Comparison of ENCODE assay signal across 8 mouse cellular contexts in genomic region chr13:111805738-111806722, GRCm38 (mm10). TPM values are rescaled to one million over a fixed set of nuclear protein-coding genes. Genes with fewer than 3 reads are reported as not detected.
A peak's percentile ranks its signal among the peaks of the same experiment; 100 is the strongest.
DNase-seq lines count a peak whose midpoint lies in the region; ATAC-seq and TF ChIP-seq lines count a peak whose summit lies in the region.

No protein-coding gene starts in this region.

- H3K27ac ChIP-seq in hindbrain, embryonic 13.5 days = no peak overlapping the region
- H3K27ac ChIP-seq in hindbrain, embryonic 12.5 days = no peak overlapping the region
- H3K27ac ChIP-seq in ES-E14 (ENCODE audit: insufficient read depth, low read depth, low read length, poor library complexity, severe bottlenecking) = no peak overlapping the region
- H3K27ac ChIP-seq in forebrain, embryonic 16.5 days (ENCODE audit: low read length) = no peak overlapping the region

- no peak overlapping the region for H3K9ac ChIP-seq in hindbrain, embryonic 13.5 days
- H3K9ac ChIP-seq in hindbrain, embryonic 12.5 days = no peak overlapping the region
- no peak overlapping the region for H3K9ac ChIP-seq in ES-E14 (ENCODE audit: insufficient read depth, low read depth, low read length, poor library complexity, severe bottlenecking)
- 0 out of 2 replicates have a peak overlapping the region, but pooled peaks have one; percentile 9 for H3K9ac ChIP-seq in forebrain, embryonic 16.5 days (replicated peaks; ENCODE audit: low read depth, low read length)

- H3K4me3 ChIP-seq in hindbrain, embryonic 13.5 days = peak overlapping the region; percentile 86; the same call in 1 of the 2 replicates
- H3K4me3 ChIP-seq in hindbrain, embryonic 12.5 days = no peak overlapping the region
- no peak overlapping the region for H3K4me3 ChIP-seq in ES-E14 (ENCODE audit: insufficient read depth in 1 of 2, low read depth in 1 of 2, low read length in 2 of 2, poor library complexity in 1 of 2, severe bottlenecking in 1 of 2)
- no peak overlapping the region for H3K4me3 ChIP-seq in forebrain, embryonic 16.5 days (replicated peaks; ENCODE audit: low read length)

- 0 out of 2 replicates have a peak, but pooled peaks cover 3% of the 10 kb centered on the region for H3K27me3 ChIP-seq in hindbrain, embryonic 13.5 days
- peaks cover 5% of the 10 kb centered on the region; the same call in 1 of the 2 replicates for H3K27me3 ChIP-seq in hindbrain, embryonic 12.5 days
- H3K27me3 ChIP-seq in forebrain, embryonic 16.5 days (replicated peaks; ENCODE audit: control insufficient read depth, insufficient read depth, low read length) = no peaks in the 10 kb centered on the region

- no peaks in the 10 kb centered on the region for H3K9me3 ChIP-seq in hindbrain, embryonic 13.5 days
- H3K9me3 ChIP-seq in hindbrain, embryonic 12.5 days (replicated peaks) = no peaks in the 10 kb centered on the region
- H3K9me3 ChIP-seq in ES-E14 (ENCODE audit: control insufficient read depth, insufficient read depth, low read depth, low read length) = no peaks in the 10 kb centered on the region
- H3K9me3 ChIP-seq in forebrain, embryonic 16.5 days (ENCODE audit: control insufficient read depth, low read length) = no peaks in the 10 kb centered on the region

- 59% methylated on average over 15 of the region's 15 CpGs for whole genome bisulfite sequencing in hindbrain, embryonic 13.5 days
- 59% methylated on average over 15 of the region's 15 CpGs for WGBS in hindbrain, embryonic 12.5 days
- 51% methylated on average over 15 of the region's 15 CpGs for WGBS in forebrain, embryonic 16.5 days

- no peaks in the 10 kb centered on the region for H3K36me3 ChIP-seq in hindbrain, embryonic 13.5 days
- H3K36me3 ChIP-seq in hindbrain, embryonic 12.5 days = no peaks in the 10 kb centered on the region
- no peaks in the 10 kb centered on the region for H3K36me3 ChIP-seq in ES-E14 (ENCODE audit: control insufficient read depth, insufficient read depth, low read length, poor library complexity, severe bottlenecking)
- H3K36me3 ChIP-seq in forebrain, embryonic 16.5 days (ENCODE audit: control insufficient read depth, insufficient read depth) = no peaks in the 10 kb centered on the region

- peaks cover 59% of the 10 kb centered on the region for H3K4me1 ChIP-seq in hindbrain, embryonic 13.5 days (replicated peaks)
- H3K4me1 ChIP-seq in hindbrain, embryonic 12.5 days = peaks cover 43% of the 10 kb centered on the region
- peaks cover 7 to 11% of the 10 kb centered on the region in 2 experiments for H3K4me1 ChIP-seq in ES-E14 (ENCODE audit: control insufficient read depth in 2 of 2, insufficient read depth in 2 of 2, low read length in 2 of 2, poor library complexity in 1 of 2)
- peaks cover 23% of the 10 kb centered on the region for H3K4me1 ChIP-seq in forebrain, embryonic 16.5 days (replicated peaks; ENCODE audit: control insufficient read depth, insufficient read depth, low read length)

- peak overlapping the region; percentile 71 for H3K4me2 ChIP-seq in hindbrain, embryonic 13.5 days
- H3K4me2 ChIP-seq in hindbrain, embryonic 12.5 days (replicated peaks) = no peak overlapping the region
- peak overlapping the region; percentile 21; the same call in 1 of the 2 replicates for H3K4me2 ChIP-seq in forebrain, embryonic 16.5 days (ENCODE audit: low read length)

- DNase-seq in ES-E14 (ENCODE audit: low read depth, low spot score) = no peak
- no peak for DNase-seq in urinary bladder, postnatal 10 days (ENCODE audit: low spot score)
- DNase-seq in adrenal gland, adult 2 months = no peak
- no peak for DNase-seq in testis, postnatal 14 days (ENCODE audit: low spot score)

- no peak for ATAC-seq in hindbrain, embryonic 13.5 days (ENCODE audit: low FRiP score)
- ATAC-seq in hindbrain, embryonic 12.5 days (ENCODE audit: low FRiP score) = no peak
- no peak for ATAC-seq in forebrain, embryonic 16.5 days
- peak; percentile 26; the same call in 1 of the 2 replicates for ATAC-seq in megakaryocyte, adult 5-6 weeks (ENCODE audit: poor library complexity, severe bottlenecking)

- in situ Hi-C loops in ES-E14 (cut with MboI; ENCODE audit: low sequenced_read_pairs in 2 of 2, unreplicated experiment in 2 of 2) = no loop called here

TF ChIP-seq in ES-E14, 5 proteins besides CTCF, POLR2A, EP300 and RAD21:
- TF ChIP-seq CHD2 (IDR thresholded peaks at IDR 0.05; ENCODE audit: low read depth, low read length) (no peak), MAFK (IDR thresholded peaks at IDR 0.05; ENCODE audit: insufficient read depth, low read depth, low read length) (no peak), HCFC1 (IDR thresholded peaks at IDR 0.05; ENCODE audit: borderline replicate concordance, insufficient read depth, low read length) (no peak), ZC3H11A (IDR thresholded peaks at IDR 0.05; ENCODE audit: borderline replicate concordance, low read depth, low read length) (no peak), ZNF384 (IDR thresholded peaks at IDR 0.05; ENCODE audit: low read depth, low read length) (peak; percentile 64)

RNA-seq across cellular contexts. Expression of gene Map3k1, which starts 2.8 kb away (rescaled TPM):
- polyA plus RNA-seq in hindbrain, embryonic 13.5 days (2015; fragmentation: Nextera tagmentation; extraction: Ambion mirVana) = 12.0 and 13.2 TPM in 2 replicates
- 14.3 and 15.6 TPM in 2 replicates for polyA plus RNA-seq in hindbrain, embryonic 12.5 days (2016; fragmentation: Nextera tagmentation; extraction: Ambion mirVana)
- 17.1 and 19.2 TPM in 2 replicates for total RNA-seq in ES-E14 (2012; rRNA removed)
- 10.4 and 10.7 TPM in 2 replicates for polyA plus RNA-seq in forebrain, embryonic 16.5 days (2015; fragmentation: Nextera tagmentation; extraction: Ambion mirVana)
- 61.5 and 62.2 TPM in 2 replicates for total RNA-seq in megakaryocyte, adult 5-6 weeks (2015)
- total RNA-seq in megakaryocyte, adult 5-6 weeks (2017) = 74.4 and 92.6 TPM in 2 replicates
- total RNA-seq in adrenal gland, adult 2 months (2021) = 10 to 100 TPM; 49.1 to 64.9 TPM
- 8.3 and 8.8 TPM in 2 replicates for polyA plus RNA-seq in adrenal gland, adult 2 months (2012; rRNA removed)
